Mouse (Mus musculus): ENCODE data around the gene A26c2.

A26c2 gene

GRCm38 (mm10) chr7:62823573-62823972 lies at the start of gene A26c2:
A26c2 (minus strand) TSS chr7:62823673.
- no peak for DNase-seq (ENCODE audit: extremely low spot score, low read depth, low spot score)

GRCm38 (mm10) chr7:62851471-62851870 lies 28.0 kb upstream of the A26c2 start:
- DNase-seq (ENCODE audit: extremely low spot score, low read depth, low spot score) = no peak

Measured in hindlimb bud, embryonic 11.5 days (tissue).